Mouse (Mus musculus): ENCODE measurements around the gene Carns1. TPM values are rescaled to one million over a fixed set of nuclear protein-coding genes. Genes with fewer than 3 reads are reported as not detected.

The Carns1 gene
- polyA plus RNA-seq, 1 experiment from 2014 or later = 2.5 TPM

DNA sequence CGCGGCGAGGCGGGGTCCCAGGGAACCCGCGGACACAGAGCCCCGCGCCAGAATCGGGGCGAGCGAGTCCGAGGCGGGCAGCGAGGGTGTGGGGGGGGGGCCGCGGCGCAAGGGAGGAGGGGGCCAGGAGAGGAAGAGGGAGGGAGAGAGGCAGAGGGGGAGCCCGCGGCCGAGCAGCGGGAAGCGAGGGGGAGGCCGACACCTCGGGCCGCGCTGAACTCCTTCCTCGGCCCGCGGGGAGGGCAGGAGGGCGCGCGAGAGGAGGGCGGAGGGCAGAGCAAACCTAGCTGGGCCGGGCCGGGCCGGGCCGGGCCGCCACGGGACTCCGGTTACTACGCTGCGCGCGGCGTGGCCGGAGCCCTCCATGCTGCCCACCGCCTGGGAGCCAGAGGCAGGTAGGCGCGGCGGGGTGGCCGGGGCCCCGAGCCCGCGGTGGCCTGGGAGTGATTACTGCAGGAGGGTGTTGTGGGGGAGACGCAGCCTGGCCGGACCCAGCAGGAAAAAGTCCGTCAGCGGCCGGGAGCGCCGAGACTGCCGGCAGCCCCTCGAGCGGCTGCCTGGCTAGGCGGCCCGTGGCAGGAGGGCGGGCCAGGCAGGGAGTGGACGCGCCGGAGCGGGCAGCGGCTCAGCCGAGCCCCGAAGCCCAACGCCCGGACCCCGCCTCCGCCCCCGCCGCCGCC lies 39.6 kb upstream of the Carns1 start:
- peak overlapping the region; percentile 67 for H3K4me3 ChIP-seq
- no peaks in the 10 kb centered on the region for H3K36me3 ChIP-seq
- peaks cover 65% of the 10 kb centered on the region for H3K27me3 ChIP-seq (replicated peaks)
- H3K9ac ChIP-seq = peak overlapping the region; percentile 81
- H3K4me1 ChIP-seq (replicated peaks) = peaks cover 51% of the 10 kb centered on the region
- under 1% methylated on average over 55 of the region's 81 CpGs for WGBS
- H3K27ac ChIP-seq (ENCODE audit: poor library complexity, severe bottlenecking) = peak overlapping the region; percentile 9
- no peaks in the 10 kb centered on the region for H3K9me3 ChIP-seq (replicated peaks)
- peak; percentile 43; the same call in 1 of the 2 replicates for ATAC-seq (ENCODE audit: insufficient number of reproducible peaks, low FRiP score)
- peak overlapping the region; percentile 91 for H3K4me2 ChIP-seq

DNA sequence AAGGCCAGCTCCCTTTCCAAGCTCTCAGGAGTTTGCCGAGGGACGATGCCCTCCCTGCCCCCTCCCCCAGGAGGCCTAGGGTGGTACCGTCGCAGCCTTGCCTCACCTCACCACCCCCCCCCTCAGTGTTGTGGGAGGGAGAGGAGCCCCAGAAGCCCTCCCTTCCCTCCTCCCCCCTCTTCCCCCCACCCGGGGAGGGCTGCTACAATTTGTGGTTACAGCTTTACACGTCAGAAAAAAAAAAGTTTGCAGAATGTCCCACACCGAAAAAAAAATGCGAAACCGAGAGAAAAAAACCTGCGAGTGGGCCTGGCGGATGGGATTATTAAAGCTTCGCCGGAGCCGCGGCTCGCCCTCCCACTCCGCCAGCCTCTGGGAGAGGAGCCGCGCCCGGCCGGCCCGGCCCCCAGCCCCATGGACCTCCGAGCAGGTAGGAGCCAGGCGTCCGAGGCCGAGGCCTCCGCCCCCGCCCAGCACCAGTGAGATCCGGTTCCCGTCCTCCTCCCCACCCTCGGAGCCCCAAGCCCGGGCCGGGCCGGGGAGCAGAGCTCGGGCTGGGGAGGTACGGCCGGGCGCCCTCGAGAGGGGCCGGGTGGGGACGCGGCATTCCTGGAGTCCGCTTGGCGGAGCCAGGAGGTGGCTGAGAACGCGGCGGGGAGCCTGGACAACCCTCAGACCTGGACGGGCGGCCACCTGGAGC lies 38.9 kb upstream of the Carns1 start, which contains the start of the genes Clcf1 and AC109138.7:
Gene Clcf1, plus strand, starts transcription at position 168 of the 700 bp plus-strand sequence.
Gene AC109138.7, plus strand, starts transcription at position 287 of the 700 bp plus-strand sequence.
- Histone ChIP-seq H3K4me1 (replicated peaks) (peaks cover 51% of the 10 kb centered on the region), H3K4me3 (peak within 1 kb of the TSS; percentile 67), H3K9me3 (replicated peaks) (no peaks in the 10 kb centered on the region), H3K27me3 (replicated peaks) (peaks cover 62% of the 10 kb centered on the region), H3K4me2 (peak within 1 kb of the TSS; percentile 91), H3K9ac (peak within 1 kb of the TSS; percentile 81), H3K27ac (ENCODE audit: poor library complexity, severe bottlenecking) (peak within 1 kb of the TSS; percentile 9), H3K36me3 (no peaks in the 10 kb centered on the region)
- WGBS = under 1% methylated on average over 49 of the region's 49 CpGs
- ATAC-seq (ENCODE audit: insufficient number of reproducible peaks, low FRiP score) = peak; percentile 43

DNA sequence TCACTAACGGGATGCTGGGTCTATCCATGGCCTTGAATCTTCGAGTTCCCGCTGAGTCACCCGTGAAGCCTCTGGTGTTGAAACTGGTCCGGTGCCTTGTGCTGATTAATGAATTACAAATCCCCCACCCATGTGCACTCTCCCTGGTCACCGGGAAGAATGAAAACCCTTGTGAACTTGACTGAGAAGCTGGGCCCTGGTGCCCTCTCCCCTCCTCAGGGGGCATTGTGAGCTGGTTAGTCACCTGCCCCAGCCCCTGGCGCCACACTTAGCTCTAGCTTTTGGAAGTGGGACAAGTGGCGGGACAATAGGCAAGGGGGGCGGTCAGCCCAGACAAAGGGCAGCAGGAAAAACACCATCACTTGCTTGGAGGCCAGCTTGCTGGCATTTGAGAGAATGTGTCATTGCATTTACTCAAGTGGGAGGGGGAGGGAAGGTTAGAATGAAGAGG lies 38.3 kb upstream of the Carns1 start:
- Histone ChIP-seq H3K4me2 (peak overlapping the region; percentile 91), H3K4me3 (peak overlapping the region; percentile 67), H3K9ac (peak overlapping the region; percentile 81; the same call in 1 of the 2 replicates), H3K27ac (ENCODE audit: poor library complexity, severe bottlenecking) (no peak overlapping the region), H3K9me3 (replicated peaks) (no peaks in the 10 kb centered on the region), H3K36me3 (no peaks in the 10 kb centered on the region), H3K27me3 (replicated peaks) (peaks cover 64% of the 10 kb centered on the region), H3K4me1 (replicated peaks) (peaks cover 51% of the 10 kb centered on the region)
- no peak for ATAC-seq (ENCODE audit: insufficient number of reproducible peaks, low FRiP score)
- 9% methylated on average over 9 of the region's 9 CpGs for WGBS

DNA sequence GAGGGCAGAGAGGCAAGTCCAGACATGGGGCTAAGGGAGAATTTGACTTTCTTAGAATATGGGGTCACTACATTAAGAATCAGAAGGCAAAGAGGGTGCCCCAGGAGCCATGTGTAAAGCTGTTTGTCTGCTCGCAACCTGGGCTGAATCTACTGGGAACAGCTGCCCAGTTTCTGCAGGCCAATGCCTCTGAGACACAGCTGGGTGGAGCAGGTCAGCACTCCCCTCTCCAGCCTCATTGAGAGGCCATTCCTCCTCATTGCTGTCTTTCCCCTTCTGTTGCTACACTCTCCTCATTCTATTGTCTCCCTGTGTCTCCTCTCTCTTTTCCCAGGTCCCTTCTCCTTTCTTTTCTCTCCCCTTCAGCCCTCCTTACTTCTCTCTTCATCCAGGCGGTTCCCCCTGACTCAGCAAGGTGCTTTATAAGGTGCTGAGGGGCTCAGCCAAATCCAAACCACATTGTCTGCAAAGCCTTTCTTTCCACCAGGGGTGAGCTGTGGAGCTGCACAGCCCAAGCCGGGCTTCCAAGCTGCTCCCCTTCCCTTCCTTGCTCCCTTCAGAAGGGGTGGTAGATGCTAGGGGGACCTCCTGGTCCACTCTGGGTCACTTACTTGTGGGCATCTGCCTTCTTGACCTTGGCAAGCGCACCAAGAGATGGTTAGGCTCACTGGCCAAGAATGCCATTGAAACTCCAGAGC lies 36.8 kb upstream of the Carns1 start:
- Histone ChIP-seq H3K36me3 (no peaks in the 10 kb centered on the region), H3K9ac (no peak overlapping the region), H3K4me2 (no peak overlapping the region), H3K9me3 (replicated peaks) (no peaks in the 10 kb centered on the region), H3K4me3 (no peak overlapping the region), H3K27ac (ENCODE audit: poor library complexity, severe bottlenecking) (no peak overlapping the region), H3K4me1 (replicated peaks) (peaks cover 40% of the 10 kb centered on the region), H3K27me3 (replicated peaks) (peaks cover 49% of the 10 kb centered on the region)
- 26% methylated on average over 4 of the region's 4 CpGs for WGBS
- ATAC-seq (ENCODE audit: insufficient number of reproducible peaks, low FRiP score) = no peak

DNA sequence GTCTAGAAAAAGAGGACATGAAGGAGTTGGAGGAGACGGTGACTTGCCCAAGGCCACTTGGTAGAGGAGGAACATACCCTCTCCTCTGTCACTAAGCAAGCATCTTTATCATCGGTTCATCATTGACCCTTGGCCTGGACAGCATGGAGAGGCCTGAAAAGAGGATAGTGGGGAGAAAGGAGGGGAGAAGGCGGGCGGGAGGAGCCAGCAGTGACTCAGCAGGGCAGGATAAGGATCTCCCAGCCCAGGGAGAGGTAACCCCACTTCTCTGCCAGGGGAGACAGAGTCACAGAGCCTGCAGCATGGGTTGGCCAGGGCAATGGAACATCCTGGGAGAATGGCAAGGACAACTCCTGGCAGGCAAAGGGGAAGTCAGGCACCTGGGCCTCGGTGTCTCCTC lies 33.3 kb upstream of the Carns1 start:
- Histone ChIP-seq H3K36me3 (no peaks in the 10 kb centered on the region), H3K4me3 (no peak overlapping the region), H3K4me2 (no peak overlapping the region), H3K9ac (no peak overlapping the region), H3K27me3 (replicated peaks) (peaks cover 48% of the 10 kb centered on the region), H3K4me1 (replicated peaks) (peaks cover 13% of the 10 kb centered on the region), H3K9me3 (replicated peaks) (no peaks in the 10 kb centered on the region), H3K27ac (ENCODE audit: poor library complexity, severe bottlenecking) (no peak overlapping the region)
- ATAC-seq (ENCODE audit: insufficient number of reproducible peaks, low FRiP score) = no peak
- 59% methylated on average over 5 of the region's 5 CpGs for WGBS

DNA sequence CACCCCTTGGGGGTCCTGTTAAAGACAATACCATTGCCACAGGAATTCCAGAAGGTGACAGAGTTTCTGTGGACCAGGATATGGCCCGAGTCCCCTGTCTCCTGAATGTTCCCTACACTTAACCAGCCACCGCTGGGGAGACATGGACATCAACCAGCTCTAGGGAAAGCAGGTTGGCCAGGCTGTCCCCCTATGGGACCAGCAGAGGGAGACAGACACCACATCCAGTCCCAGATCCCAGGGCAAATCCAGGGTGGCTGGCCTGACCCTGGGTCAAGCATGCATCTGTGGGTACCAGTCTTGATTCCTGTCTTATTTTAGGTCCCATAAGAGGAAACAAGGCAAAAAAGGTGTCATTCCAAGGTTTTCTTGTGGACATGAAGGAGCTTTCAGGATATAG lies 31.7 kb upstream of the Carns1 start:
- WGBS = 2% methylated on average over 2 of the region's 2 CpGs
- ATAC-seq (ENCODE audit: insufficient number of reproducible peaks, low FRiP score) = peak; percentile 47; the same call in 1 of the 2 replicates
- H3K36me3 ChIP-seq = no peaks in the 10 kb centered on the region
- peaks cover 12% of the 10 kb centered on the region for H3K4me1 ChIP-seq (replicated peaks)
- no peak overlapping the region for H3K4me3 ChIP-seq
- no peak overlapping the region for H3K4me2 ChIP-seq
- no peak overlapping the region for H3K27ac ChIP-seq (ENCODE audit: poor library complexity, severe bottlenecking)
- no peak overlapping the region for H3K9ac ChIP-seq
- peaks cover 32% of the 10 kb centered on the region for H3K27me3 ChIP-seq (replicated peaks)
- no peaks in the 10 kb centered on the region for H3K9me3 ChIP-seq (replicated peaks)

DNA sequence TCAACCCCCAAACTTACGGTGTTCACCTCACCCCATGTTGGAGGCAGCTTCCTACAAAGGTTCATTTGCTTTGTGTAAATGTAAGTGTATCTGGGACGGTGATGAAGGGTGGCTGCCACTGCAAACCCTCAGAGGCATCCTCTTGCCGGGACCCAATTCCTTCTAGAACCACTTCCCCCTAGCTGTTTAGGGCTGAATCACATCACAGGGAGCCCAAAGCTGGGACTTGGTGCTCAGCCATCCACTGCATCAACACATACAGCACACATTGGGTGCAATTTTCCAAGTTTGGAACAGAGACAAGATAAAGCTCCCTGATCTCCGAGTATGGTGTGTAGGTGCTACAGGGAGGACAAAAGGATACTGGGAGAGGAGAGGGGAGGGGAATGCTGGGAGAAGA lies 29.6 kb upstream of the Carns1 start:
- no peak for ATAC-seq (ENCODE audit: insufficient number of reproducible peaks, low FRiP score)
- peaks cover 7% of the 10 kb centered on the region for H3K36me3 ChIP-seq
- H3K9me3 ChIP-seq (replicated peaks) = no peaks in the 10 kb centered on the region
- H3K4me1 ChIP-seq (replicated peaks) = peaks cover 26% of the 10 kb centered on the region
- H3K27ac ChIP-seq (ENCODE audit: poor library complexity, severe bottlenecking) = no peak overlapping the region
- no peak overlapping the region for H3K4me3 ChIP-seq
- no peak overlapping the region for H3K4me2 ChIP-seq
- no peak overlapping the region for H3K9ac ChIP-seq
- WGBS = 46% methylated on average over 4 of the region's 4 CpGs
- peaks cover 23% of the 10 kb centered on the region for H3K27me3 ChIP-seq (replicated peaks)

DNA sequence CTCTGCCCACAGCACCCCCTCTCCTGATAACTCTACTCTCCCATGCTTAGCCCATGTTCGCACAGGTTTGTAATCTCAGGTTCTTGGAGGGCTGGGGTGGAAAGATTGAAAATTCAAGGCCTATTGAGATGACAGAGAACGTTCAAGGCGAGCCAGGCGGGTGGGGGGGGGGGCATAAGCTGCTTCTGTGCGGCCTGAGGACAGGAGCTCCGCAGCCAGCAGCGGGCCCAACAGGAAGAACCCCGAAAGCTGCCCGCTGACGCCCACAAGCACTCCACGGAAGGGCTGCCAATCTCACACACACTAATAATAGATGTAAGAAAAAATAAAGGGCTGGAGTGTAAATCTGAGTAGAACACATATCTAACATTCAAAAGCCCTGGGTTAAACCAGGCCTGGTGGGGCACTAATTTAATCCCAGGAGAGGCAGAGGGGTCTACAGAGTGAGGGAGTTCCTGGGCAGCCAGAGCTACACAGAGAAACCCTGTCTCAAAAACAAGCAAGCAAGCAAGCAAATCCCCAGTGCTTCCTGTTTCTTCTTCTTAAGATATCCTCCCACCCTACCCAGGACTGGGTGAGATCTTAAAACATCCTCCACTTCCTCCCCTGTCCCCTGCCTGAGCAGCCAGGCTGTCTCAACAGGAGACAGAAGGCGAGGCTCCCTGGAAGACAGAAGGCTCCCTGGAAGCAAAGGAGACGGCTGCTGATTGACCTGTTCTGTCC lies 28.5 kb upstream of the Carns1 start:
- Histone ChIP-seq H3K27me3 (replicated peaks) (peaks cover 17% of the 10 kb centered on the region), H3K36me3 (peaks cover 17% of the 10 kb centered on the region), H3K27ac (ENCODE audit: poor library complexity, severe bottlenecking) (no peak overlapping the region; the same call in 1 of the 2 replicates), H3K9ac (no peak overlapping the region), H3K9me3 (replicated peaks) (no peaks in the 10 kb centered on the region), H3K4me3 (no peak overlapping the region), H3K4me1 (replicated peaks) (peaks cover 28% of the 10 kb centered on the region), H3K4me2 (no peak overlapping the region)
- no peak for ATAC-seq (ENCODE audit: insufficient number of reproducible peaks, low FRiP score)
- WGBS = 53% methylated on average over 13 of the region's 13 CpGs

DNA sequence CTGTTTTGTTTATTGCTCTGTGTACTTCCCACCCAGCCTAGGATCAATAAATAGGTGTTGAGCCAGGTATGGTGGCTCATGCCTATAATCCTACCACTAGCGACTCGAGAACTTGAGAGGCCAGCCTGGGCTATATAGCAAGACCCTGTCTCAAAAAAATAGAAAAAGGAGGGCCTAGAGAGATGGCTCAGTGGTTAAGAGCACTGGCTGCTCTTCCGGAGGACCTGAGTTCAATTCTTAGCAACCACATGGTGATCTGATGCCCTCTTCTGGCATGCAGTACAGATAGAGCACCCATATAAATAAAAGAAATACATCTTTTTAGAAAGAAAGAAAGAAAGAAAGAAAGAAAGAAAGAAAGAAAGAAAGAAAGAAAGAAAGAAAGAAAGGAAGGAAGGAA lies 27.9 kb upstream of the Carns1 start:
- WGBS = 71% methylated on average over 3 of the region's 3 CpGs
- H3K36me3 ChIP-seq = peaks cover 23% of the 10 kb centered on the region
- no peak overlapping the region for H3K9ac ChIP-seq
- no peak overlapping the region for H3K27ac ChIP-seq (ENCODE audit: poor library complexity, severe bottlenecking)
- H3K4me3 ChIP-seq = no peak overlapping the region
- peaks cover 16% of the 10 kb centered on the region for H3K27me3 ChIP-seq (replicated peaks)
- H3K4me2 ChIP-seq = no peak overlapping the region
- ATAC-seq (ENCODE audit: insufficient number of reproducible peaks, low FRiP score) = no peak
- peaks cover 28% of the 10 kb centered on the region for H3K4me1 ChIP-seq (replicated peaks)
- no peaks in the 10 kb centered on the region for H3K9me3 ChIP-seq (replicated peaks)

DNA sequence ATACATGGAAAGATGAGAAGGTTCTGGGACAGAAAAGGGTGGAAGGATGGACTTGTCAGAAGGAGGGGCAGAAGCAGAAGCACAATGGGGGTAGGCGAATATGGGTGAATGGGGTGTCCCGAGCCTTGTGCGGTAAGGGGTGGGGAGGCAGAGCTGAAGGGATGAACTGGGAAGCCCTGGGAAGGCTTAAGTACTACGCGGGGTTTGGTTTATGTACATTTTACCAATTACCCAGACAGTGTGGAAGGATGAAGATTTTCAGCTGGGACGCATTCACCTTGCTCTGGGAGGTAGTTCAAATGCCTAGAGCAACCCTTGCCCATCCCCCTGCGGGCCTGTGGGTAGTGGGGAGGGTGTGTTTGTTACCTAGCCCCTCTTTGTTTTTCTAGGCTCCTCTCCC lies 26.9 kb upstream of the Carns1 start:
- Histone ChIP-seq H3K27me3 (replicated peaks) (peaks cover 16% of the 10 kb centered on the region), H3K9me3 (replicated peaks) (no peaks in the 10 kb centered on the region), H3K27ac (ENCODE audit: poor library complexity, severe bottlenecking) (no peak overlapping the region), H3K4me3 (peak overlapping the region; percentile 83), H3K4me2 (peak overlapping the region; percentile 81), H3K4me1 (replicated peaks) (peaks cover 28% of the 10 kb centered on the region), H3K36me3 (peaks cover 32% of the 10 kb centered on the region), H3K9ac (peak overlapping the region; percentile 70)
- ATAC-seq (ENCODE audit: insufficient number of reproducible peaks, low FRiP score) = no peak
- 28% methylated on average over 7 of the region's 7 CpGs for WGBS
